Mouse (Mus musculus) bone marrow macrophage, adult 2 months (primary cell): ENCODE measurements around the gene Pla2g2e. TPM values are rescaled to one million over a fixed set of nuclear protein-coding genes. Genes with fewer than 3 reads are reported as not detected.
A peak's percentile ranks its signal among the peaks of the same experiment; 100 is the strongest.

Source experiments
- H3K27ac ChIP-seq: 2 replicates; pipeline ENCODE4 v1.5.1; 2012; ENCODE audit warnings: low read depth, low read length; ENCODE audit not compliant: insufficient read depth
- H3K4me1 ChIP-seq: 2 replicates; pipeline ENCODE4 v1.6.1; 2012; ENCODE audit warnings: low read length; ENCODE audit not compliant: control insufficient read depth, insufficient read depth
- H3K4me3 ChIP-seq: 2 replicates; pipeline ENCODE4 v1.5.1; 2012; ENCODE audit warnings: mild to moderate bottlenecking, low read length, moderate library complexity; ENCODE audit not compliant: insufficient read depth
- CTCF ChIP-seq: IDR thresholded peaks from 2 replicates; pipeline ENCODE4 v1.5.1; 2012; ENCODE audit warnings: low read depth, mild to moderate bottlenecking, low read length, moderate library complexity
- POLR2A ChIP-seq: IDR thresholded peaks from 2 replicates; pipeline ENCODE4 v1.6.1; 2012; ENCODE audit warnings: mild to moderate bottlenecking, low read depth, low read length, borderline replicate concordance
- polyA plus RNA-seq: library from polyadenylated mRNA; stranded (reverse); fragments of >200 nt; gene quantifications from 2 replicates; pipeline ENCODE4 v1.2.4, GENCODE M21; 2012; ENCODE audit not compliant: missing spikeins, insufficient read depth, insufficient read length

Pla2g2e gene
- polyA plus RNA-seq = 0.96 TPM in 1 of 2 replicates, not detected in the other

GRCm38 (mm10) chr4:138877731-138878130 lies at the start of gene Pla2g2e:
Pla2g2e (plus strand) TSS chr4:138877942.
- Histone ChIP-seq H3K4me3 (0 out of 2 replicates have a peak within 1 kb of the TSS, but pooled peaks have one; percentile 12), H3K4me1 (peaks cover 34% of the 10 kb centered on the region), H3K27ac (peak within 1 kb of the TSS; percentile 76)
- TF ChIP-seq CTCF (no peak), POLR2A (no peak)

DNA sequence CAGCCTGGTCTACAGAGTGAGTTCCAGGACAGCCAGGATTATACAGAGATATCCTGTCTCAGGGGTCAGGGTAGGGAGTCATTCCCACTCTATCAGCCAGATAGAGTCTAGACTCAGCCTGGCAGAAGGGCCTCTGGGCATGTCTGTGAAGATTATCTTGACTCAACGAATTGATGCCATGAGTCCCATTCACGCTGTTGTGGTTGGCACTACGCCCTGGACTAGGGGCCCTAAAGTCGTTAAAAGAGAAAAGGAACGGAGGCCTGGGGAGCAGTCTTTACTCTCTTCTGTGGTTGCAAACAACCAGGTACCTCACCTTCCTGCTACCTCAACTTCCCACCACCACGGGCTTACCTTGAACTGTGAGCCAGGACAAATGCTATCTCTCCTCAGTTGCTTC lies 37.9 kb upstream of the Pla2g2e start:
- Histone ChIP-seq H3K4me1 (no peaks in the 10 kb centered on the region), H3K27ac (no peak overlapping the region), H3K4me3 (no peak overlapping the region)
- TF ChIP-seq POLR2A (no peak), CTCF (no peak)

DNA sequence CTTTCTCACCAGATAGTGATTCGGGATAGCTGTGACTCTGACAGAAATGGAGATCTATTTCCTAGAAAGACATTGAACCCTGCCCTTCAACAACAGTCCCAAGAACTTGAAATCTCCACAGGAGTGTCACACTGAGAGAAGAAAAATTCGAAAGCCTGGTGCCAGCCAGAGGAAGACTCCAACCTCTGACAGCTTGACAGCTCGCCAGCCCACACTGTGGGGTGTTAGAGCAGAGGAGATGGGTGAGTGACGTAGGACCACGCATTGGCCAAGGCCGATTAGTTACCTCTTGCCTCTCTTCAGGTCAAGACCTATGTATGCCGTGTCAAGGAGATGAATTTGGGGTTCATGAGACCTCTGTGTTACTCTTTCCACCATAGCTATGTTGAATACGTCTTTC lies 37.0 kb upstream of the Pla2g2e start:
- TF ChIP-seq CTCF = no peak
- no peak for TF ChIP-seq POLR2A
- Histone ChIP-seq H3K27ac (no peak overlapping the region), H3K4me1 (no peaks in the 10 kb centered on the region), H3K4me3 (no peak overlapping the region)

GRCm38 (mm10) chr4:138841386-138841785 lies 36.4 kb upstream of the Pla2g2e start:
- TF ChIP-seq CTCF = no peak

GRCm38 (mm10) chr4:138851463-138851862 lies 26.3 kb upstream of the Pla2g2e start:
- Histone ChIP-seq H3K4me3 (no peak overlapping the region), H3K4me1 (no peaks in the 10 kb centered on the region), H3K27ac (no peak overlapping the region)
- no peak for TF ChIP-seq POLR2A
- peak; percentile 55; the same call in 1 of the 2 replicates for TF ChIP-seq CTCF

More at GRCm38 (mm10) chr4:138841386-138841785, 36.4 kb upstream of the Pla2g2e start:
- Histone ChIP-seq H3K27ac (no peak overlapping the region), H3K4me1 (no peaks in the 10 kb centered on the region), H3K4me3 (no peak overlapping the region)

- no peak for TF ChIP-seq CTCF
- no peak for TF ChIP-seq POLR2A
- H3K4me1 ChIP-seq = peaks cover 5% of the 10 kb centered on the region; the same call in 1 of the 2 replicates
- H3K27ac ChIP-seq = no peak overlapping the region
- H3K4me3 ChIP-seq = no peak overlapping the region
Observed at GRCm38 (mm10) chr4:138852961-138853360, 24.8 kb upstream of the Pla2g2e start.

GRCm38 (mm10) chr4:138855092-138855632 lies 22.6 kb upstream of the Pla2g2e start:
- no peak overlapping the region for H3K27ac ChIP-seq
- H3K4me3 ChIP-seq = no peak overlapping the region
- TF ChIP-seq CTCF (no peak), POLR2A (no peak)
- H3K4me1 ChIP-seq = peaks cover 5% of the 10 kb centered on the region; the same call in 1 of the 2 replicates

DNA sequence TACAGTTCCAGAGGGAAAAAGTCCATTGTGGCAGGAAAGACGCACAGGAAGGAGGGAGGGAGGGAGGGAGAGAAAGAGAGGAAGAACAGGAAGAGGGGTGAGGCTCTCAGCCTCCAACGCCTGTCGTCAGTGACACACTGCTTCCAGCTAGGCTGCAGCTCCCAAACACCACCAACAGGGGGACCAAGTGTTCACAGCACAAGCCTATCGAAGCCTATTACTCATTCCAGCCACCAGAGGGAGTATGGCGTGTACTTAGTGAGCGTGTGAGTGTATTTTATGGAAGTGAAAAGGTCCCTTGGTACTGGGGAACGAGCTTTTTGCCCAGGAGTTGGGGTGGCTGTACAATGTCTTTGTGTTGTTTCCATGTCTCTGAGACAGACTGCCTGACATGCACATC lies 21.3 kb upstream of the Pla2g2e start:
- peak; percentile 90 for TF ChIP-seq CTCF
- no peak for TF ChIP-seq POLR2A
- H3K27ac ChIP-seq = no peak overlapping the region
- H3K4me3 ChIP-seq = no peak overlapping the region
- peaks cover 5% of the 10 kb centered on the region; the same call in 1 of the 2 replicates for H3K4me1 ChIP-seq

DNA sequence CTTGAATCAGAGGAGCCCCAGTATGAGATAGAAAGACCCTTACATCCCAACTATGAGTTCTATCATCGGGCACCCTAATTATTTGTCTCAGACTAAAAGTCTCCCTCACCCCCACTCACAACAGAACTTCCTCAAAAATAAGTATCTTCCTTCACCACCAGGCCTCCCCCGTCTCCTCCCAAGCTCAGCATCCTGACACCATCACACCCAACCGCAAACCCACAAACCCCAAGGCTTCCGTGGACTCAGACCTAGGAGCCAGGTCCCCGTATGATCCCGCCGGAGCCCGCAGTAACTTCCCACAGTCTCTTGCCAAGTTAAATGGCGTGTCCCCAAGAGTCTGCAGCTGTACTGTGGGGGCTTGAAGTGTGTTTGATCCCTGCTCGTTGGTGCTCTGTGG lies 20.2 kb upstream of the Pla2g2e start:
- TF ChIP-seq CTCF = no peak
- TF ChIP-seq POLR2A = no peak
- Histone ChIP-seq H3K27ac (no peak overlapping the region), H3K4me3 (no peak overlapping the region), H3K4me1 (peaks cover 5% of the 10 kb centered on the region; the same call in 1 of the 2 replicates)

DNA sequence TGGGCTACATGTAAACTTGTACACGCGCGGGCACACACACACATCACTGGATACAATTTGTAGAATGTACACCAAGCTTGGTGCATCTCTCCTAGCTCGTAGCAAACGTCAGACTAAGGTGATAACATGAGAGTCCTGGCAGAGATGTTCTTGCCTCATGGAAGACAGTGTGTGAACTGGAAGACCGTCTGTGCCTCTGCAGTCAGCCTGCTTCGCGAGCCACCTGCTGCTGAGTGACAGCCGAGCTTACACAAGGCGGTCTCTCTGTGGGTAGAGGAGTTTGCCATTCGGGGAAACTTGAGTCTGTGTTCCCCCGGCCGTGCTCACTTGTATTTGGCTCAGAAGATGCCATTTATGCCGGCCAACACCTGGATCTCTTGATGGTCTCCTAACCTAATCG lies 19.3 kb upstream of the Pla2g2e start:
- Histone ChIP-seq H3K4me1 (peaks cover 5% of the 10 kb centered on the region; the same call in 1 of the 2 replicates), H3K4me3 (no peak overlapping the region), H3K27ac (no peak overlapping the region)
- no peak for TF ChIP-seq POLR2A
- no peak for TF ChIP-seq CTCF

DNA sequence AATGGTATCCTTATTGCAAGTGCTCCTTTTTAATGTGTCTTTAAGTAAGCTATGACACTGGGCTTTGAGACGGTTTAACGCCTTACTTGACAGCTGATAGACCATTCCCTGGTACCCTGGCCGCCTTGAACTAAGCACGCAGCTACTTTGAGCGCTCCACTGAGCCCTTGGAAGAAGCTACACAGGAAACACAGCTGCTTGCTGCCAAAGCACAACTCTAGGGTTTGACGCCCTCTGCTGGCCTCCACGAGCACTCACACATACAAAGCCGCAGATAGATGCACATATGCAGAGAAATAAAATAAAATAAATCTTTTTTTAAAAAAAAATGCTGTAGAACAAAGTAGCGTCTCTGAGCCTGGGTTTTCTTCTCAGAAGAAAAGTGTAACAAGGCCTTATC lies 18.5 kb upstream of the Pla2g2e start:
- TF ChIP-seq CTCF (no peak), POLR2A (no peak)
- Histone ChIP-seq H3K4me3 (no peak overlapping the region), H3K4me1 (peaks cover 5% of the 10 kb centered on the region; the same call in 1 of the 2 replicates), H3K27ac (no peak overlapping the region)
